Comparison of ENCODE assay signal across 19 mouse cellular contexts in genomic region chr7:124707143-124707542, GRCm38 (mm10).
"Had no signal": no experiment of that assay in that cellular context is flagged by ENCODE, and none has a peak within 500 bp of the region (broad histone marks: within the 10 kb centered on the region; RNA-seq: fewer than 3 reads in every experiment).

No protein-coding gene starts in this region.

- H3K9me3 ChIP-seq: limb, embryonic 10.5 days; limb, embryonic 13.5 days; liver, embryonic 12.5 days; liver, embryonic 15.5 days; lung, embryonic 15.5 days; stomach, embryonic 15.5 days had no signal

- H3K9ac ChIP-seq: limb, embryonic 13.5 days; liver, embryonic 12.5 days; liver, embryonic 15.5 days; lung, embryonic 15.5 days; stomach, embryonic 15.5 days had no signal

- H3K4me3 ChIP-seq: limb, embryonic 10.5 days; limb, embryonic 13.5 days; liver, embryonic 12.5 days; liver, embryonic 15.5 days; lung, embryonic 15.5 days; stomach, embryonic 15.5 days had no signal

- ATAC-seq: inflammation-experienced regulatory T-cells, adult 6 months; intestine, embryonic 16.5 days; liver, embryonic 12.5 days had no signal

- DNase-seq: liver; lung, adult 18-20 months; lung, postnatal 10 days; lung, postnatal 36 days; midbrain, embryonic 14.5 days; right cerebral cortex, adult 18-20 months; right cerebral cortex, postnatal 14 days; right cerebral cortex, postnatal 4 days; spleen, adult 18-20 months; thymus, postnatal 25 days had no signal

- H3K4me1 ChIP-seq: limb, embryonic 10.5 days; liver, embryonic 12.5 days; liver, embryonic 15.5 days; lung, embryonic 15.5 days; stomach, embryonic 15.5 days had no signal

- H3K4me2 ChIP-seq: limb, embryonic 13.5 days; liver, embryonic 12.5 days; liver, embryonic 15.5 days; lung, embryonic 15.5 days; midbrain, embryonic 11.5 days; stomach, embryonic 15.5 days had no signal

- H3K27ac ChIP-seq: limb, embryonic 10.5 days; limb, embryonic 13.5 days; liver, embryonic 12.5 days; liver, embryonic 15.5 days; lung, embryonic 15.5 days; stomach, embryonic 15.5 days had no signal

- H3K27me3 ChIP-seq: limb, embryonic 13.5 days; liver, embryonic 12.5 days; liver, embryonic 15.5 days; lung, embryonic 15.5 days; stomach, embryonic 15.5 days had no signal

- H3K36me3 ChIP-seq: limb, embryonic 10.5 days; limb, embryonic 13.5 days; liver, embryonic 12.5 days; liver, embryonic 15.5 days; lung, embryonic 15.5 days; stomach, embryonic 15.5 days had no signal
